Comparison of ENCODE assay signal across 8 mouse cellular contexts in the genomic region with DNA sequence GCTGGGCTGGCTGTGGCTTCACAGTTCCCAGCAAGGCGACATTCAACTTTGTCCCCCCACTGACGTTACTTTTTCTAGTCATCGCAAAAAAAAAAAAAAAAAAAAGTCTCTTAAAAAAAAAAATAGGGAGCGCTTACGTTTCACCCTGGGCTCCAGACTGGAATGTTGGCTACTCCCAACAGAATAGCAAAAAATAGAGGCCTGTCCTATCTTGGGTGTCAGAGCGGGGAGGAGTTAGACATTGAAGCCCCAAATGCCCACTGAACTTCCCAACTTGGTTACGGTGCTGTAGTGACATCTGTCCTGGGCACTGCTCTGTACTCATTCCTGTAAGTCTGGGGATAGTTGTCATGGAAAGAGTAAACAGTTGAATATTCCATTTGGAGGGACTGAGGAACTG. TPM values are rescaled to one million over a fixed set of nuclear protein-coding genes. Genes with fewer than 3 reads are reported as not detected.
DNase-seq lines count a peak whose midpoint lies in the region; ATAC-seq and TF ChIP-seq lines count a peak whose summit lies in the region.

No protein-coding gene starts in this region.

- no peaks in the 10 kb centered on the region for H3K9me3 ChIP-seq in liver, embryonic 14.5 days (ENCODE audit: control insufficient read depth, low read length)

- intact Hi-C loops in heart, postnatal 14 days (cut with DNase I) = loop anchor here (10.0 kb wide), 1 partner anchor 224 kb away; no protein-coding TSS in a partner anchor

- no peak for TF ChIP-seq POLR2A in olfactory bulb, adult 2 months (IDR thresholded peaks at IDR 0.05; ENCODE audit: insufficient read depth, low read depth, low read length)

- H3K27me3 ChIP-seq in liver, embryonic 14.5 days (ENCODE audit: control insufficient read depth, insufficient read depth, low read length) = no peaks in the 10 kb centered on the region; the same call in 1 of the 2 replicates

- WGBS in liver, embryonic 14.5 days (ENCODE audit: insufficient replicate concordance) = under 1% methylated on average over 7 of the region's 7 CpGs
- under 1% methylated on average over 7 of the region's 7 CpGs for WGBS in olfactory bulb, adult 2 months

- H3K4me3 ChIP-seq in liver, embryonic 14.5 days (ENCODE audit: insufficient read depth in 1 of 2, low read depth in 2 of 2, low read length in 2 of 2) = peak overlapping the region; percentile 86 to 94
- peak overlapping the region; percentile 62 for H3K4me3 ChIP-seq in olfactory bulb, adult 2 months (ENCODE audit: insufficient read depth, low read depth, low read length)

- peak overlapping the region; percentile 85 for H3K4me2 ChIP-seq in liver, embryonic 14.5 days (ENCODE audit: low read depth)

- H3K36me3 ChIP-seq in liver, embryonic 14.5 days (replicated peaks; ENCODE audit: control insufficient read depth, insufficient read depth, low read depth) = no peaks in the 10 kb centered on the region

- TF ChIP-seq EP300 in liver, embryonic 14.5 days (IDR thresholded peaks at IDR 0.05; ENCODE audit: low read depth) = no peak

- no peak overlapping the region for H3K27ac ChIP-seq in liver, embryonic 14.5 days
- H3K27ac ChIP-seq in olfactory bulb, adult 2 months (ENCODE audit: insufficient read depth, low read depth, low read length) = peak overlapping the region; percentile 22; the same call in 1 of the 2 replicates

- no peak for ATAC-seq in liver, embryonic 14.5 days (ENCODE audit: insufficient read depth)

- no peak for TF ChIP-seq CTCF in liver, embryonic 14.5 days (IDR thresholded peaks at IDR 0.05; ENCODE audit: low read depth)
- TF ChIP-seq CTCF in olfactory bulb, adult 2 months (IDR thresholded peaks at IDR 0.05; ENCODE audit: insufficient read depth, low read depth, low read length) = no peak

- peaks cover 7 to 14% of the 10 kb centered on the region in 2 experiments for H3K4me1 ChIP-seq in liver, embryonic 14.5 days (replicated peaks; ENCODE audit: control insufficient read depth in 2 of 2, insufficient read depth in 2 of 2, low read length in 1 of 2)
- H3K4me1 ChIP-seq in olfactory bulb, adult 2 months (ENCODE audit: control insufficient read depth, insufficient read depth, low read length) = peaks cover 9% of the 10 kb centered on the region

- H3K9ac ChIP-seq in liver, embryonic 14.5 days (replicated peaks) = peak overlapping the region; percentile 97

- DNase-seq in heart, adult 18-20 months = peak; percentile 45 to 53
- no peak for DNase-seq in heart, postnatal 14 days
- DNase-seq in embryo, embryonic 10.5 days (ENCODE audit: low spot score) = peak; percentile 50
- DNase-seq in heart, postnatal 4 days = peak; percentile 42
- peak in 1 of 3 experiments; percentile 23 for DNase-seq in liver, embryonic 14.5 days (ENCODE audit: low read depth in 3 of 3, low spot score in 3 of 3)
- no peak for DNase-seq in frontal cortex, adult 2 months (ENCODE audit: extremely low spot score in 1 of 2, low spot score in 1 of 2)
- no peak for DNase-seq in layer of hippocampus, adult 11-12 months (ENCODE audit: low spot score)

RNA-seq across cellular contexts. Expression of gene Dnajc3, which starts 0.8 kb away (rescaled TPM):
- total RNA-seq in heart, adult 18-20 months (2021) = 10 to 100 TPM; 30.8 to 32.8 TPM
- total RNA-seq in heart, postnatal 14 days (2021) = 10 to 100 TPM; 26.2 to 28.5 TPM
- 10 to 100 TPM; 28.1 to 28.4 TPM for total RNA-seq in heart, postnatal 4 days (2021)
- 8.0 and 12.7 TPM in 2 replicates for polyA plus RNA-seq in liver, embryonic 14.5 days (2012; rRNA removed)
- polyA plus RNA-seq in liver, embryonic 14.5 days (2014; fragmentation: Nextera tagmentation; extraction: Ambion mirVana) = 28.3 and 29.7 TPM in 2 replicates
- polyA plus RNA-seq in olfactory bulb, adult 2 months (2012; ENCODE audit: insufficient read depth, insufficient read length, low replicate concordance, missing spikeins) = not detected in 2 replicates
- polyA plus RNA-seq in frontal cortex, adult 2 months (2012; rRNA removed) = 20.1 and 22.2 TPM in 2 replicates

RNA-seq across cellular contexts. Expression of gene Dzip1, which starts 13.3 kb away (rescaled TPM):
- 1 to 10 TPM; 2.1 to 3.3 TPM for total RNA-seq in heart, adult 18-20 months (2021)
- 1 to 10 TPM; 3.0 to 4.1 TPM for total RNA-seq in heart, postnatal 14 days (2021)
- total RNA-seq in heart, postnatal 4 days (2021) = 1 to 10 TPM; 4.8 to 6.6 TPM
- polyA plus RNA-seq in liver, embryonic 14.5 days (2012; rRNA removed) = 1.0 and 1.5 TPM in 2 replicates
- 1.4 and 1.9 TPM in 2 replicates for polyA plus RNA-seq in liver, embryonic 14.5 days (2014; fragmentation: Nextera tagmentation; extraction: Ambion mirVana)
- 283 TPM in 1 of 2 replicates, not detected in the other for polyA plus RNA-seq in olfactory bulb, adult 2 months (2012; ENCODE audit: insufficient read depth, insufficient read length, low replicate concordance, missing spikeins)
- polyA plus RNA-seq in frontal cortex, adult 2 months (2012; rRNA removed) = 112 and 121 TPM in 2 replicates

Comparison
In these comparisons a context has a peak if more than half of its experiments do, and no peak if none do; other contexts are left out.
1. DNase-seq: peak in heart, adult 18-20 months (2 of 2), embryo, embryonic 10.5 days (single experiment) and heart, postnatal 4 days (single experiment); none in heart, postnatal 14 days (0 of 2), frontal cortex, adult 2 months (0 of 2) and layer of hippocampus, adult 11-12 months (single experiment).